Mouse (Mus musculus) olfactory bulb, adult 2 months (tissue): ENCODE measurements around the gene Lpin3. TPM values are rescaled to one million over a fixed set of nuclear protein-coding genes. Genes with fewer than 3 reads are reported as not detected.
A peak's percentile ranks its signal among the peaks of the same experiment; 100 is the strongest.

Experiments
- H3K27ac ChIP-seq: fragments of 200-500 bp; 2 replicates; pipeline ENCODE4 v1.5.1; 2012; ENCODE audit warnings: low read depth, low read length; ENCODE audit not compliant: insufficient read depth
- H3K4me1 ChIP-seq: fragments of 200-500 bp; 2 replicates; pipeline ENCODE4 v1.6.1; 2012; ENCODE audit warnings: low read length; ENCODE audit not compliant: control insufficient read depth, insufficient read depth
- H3K4me3 ChIP-seq: fragments of 200-500 bp; 2 replicates; pipeline ENCODE4 v1.5.1; 2012; ENCODE audit warnings: mild to moderate bottlenecking, low read depth, low read length, moderate library complexity; ENCODE audit not compliant: insufficient read depth
- CTCF ChIP-seq: fragments of 200-500 bp; IDR thresholded peaks from 2 replicates; pipeline ENCODE4 v1.5.1; 2012; ENCODE audit warnings: low read depth, mild to moderate bottlenecking, low read length, moderate library complexity; ENCODE audit not compliant: insufficient read depth
- POLR2A ChIP-seq: fragments of 200-500 bp; IDR thresholded peaks from 2 replicates; pipeline ENCODE4 v1.6.1; 2012; ENCODE audit warnings: mild to moderate bottlenecking, low read depth, low read length, moderate library complexity; ENCODE audit not compliant: insufficient read depth
- WGBS: fragments of 180-500 bp; shearing (Covaris S2); methylation state at CpG from one replicate; pipeline ENCODE4 v1.1.7; 2018; 5-methylcytosine and 5-hydroxymethylcytosine counted together
- polyA plus RNA-seq: library from polyadenylated mRNA; stranded (reverse); fragments of >200 nt; gene quantifications from 2 replicates; pipeline ENCODE4 v1.2.4, GENCODE M21; 2012; ENCODE audit warnings: low replicate concordance; ENCODE audit not compliant: missing spikeins, insufficient read depth, insufficient read length

The Lpin3 gene
- polyA plus RNA-seq, 1 experiment = not detected

GRCm38 (mm10) chr2:160882436-160882835 lies 2.0 kb downstream of the Lpin3 start:
- TF ChIP-seq CTCF (no peak), POLR2A (no peak)
- Histone ChIP-seq H3K4me1 (no peaks in the 10 kb centered on the region; the same call in 1 of the 2 replicates), H3K4me3 (no peak overlapping the region), H3K27ac (no peak overlapping the region)
- WGBS = 75% methylated on average over 5 of the region's 5 CpGs

DNA sequence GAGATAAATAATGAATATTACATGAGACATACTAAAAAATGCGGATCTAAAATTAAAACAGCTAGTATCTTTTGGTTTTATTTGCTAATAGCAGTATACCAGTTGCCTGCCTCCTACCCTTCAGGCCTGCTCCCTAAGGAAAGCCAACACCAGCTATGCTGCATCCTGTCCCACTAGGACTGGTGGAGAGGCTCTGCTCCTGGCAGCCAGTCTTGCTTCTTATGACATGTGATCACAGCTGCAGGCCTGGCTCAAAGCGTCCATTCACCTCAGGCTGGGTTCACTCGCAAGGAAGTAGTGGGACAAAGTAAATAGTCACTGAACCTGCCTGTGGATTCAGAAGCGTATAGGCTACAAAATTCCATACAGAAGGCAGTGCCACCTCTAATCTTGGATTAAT lies 3.4 kb downstream of the Lpin3 start:
- Histone ChIP-seq H3K4me1 (peaks cover 5% of the 10 kb centered on the region), H3K27ac (no peak overlapping the region), H3K4me3 (no peak overlapping the region)
- TF ChIP-seq POLR2A (no peak), CTCF (no peak)
- 74% methylated on average over 4 of the region's 4 CpGs for WGBS

DNA sequence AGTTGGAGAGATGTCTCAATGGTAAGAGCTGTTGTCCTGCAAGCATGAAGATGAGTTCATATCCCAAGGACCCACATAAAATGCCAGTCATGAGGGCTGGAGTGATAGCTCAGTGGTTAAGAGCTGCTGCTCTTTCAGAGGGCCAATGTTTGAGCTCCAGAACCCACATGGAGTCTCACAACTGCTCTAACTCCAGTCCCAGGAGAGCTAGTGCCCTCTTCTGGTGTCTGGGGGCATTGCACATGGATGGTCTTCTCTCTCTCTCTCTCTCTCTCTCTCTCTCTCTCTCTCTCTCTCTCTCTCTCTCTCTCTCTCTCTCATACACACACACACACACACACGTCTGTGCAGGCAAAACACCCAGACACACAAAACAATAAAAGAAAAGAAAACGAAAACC lies 4.4 kb downstream of the Lpin3 start:
- no peak overlapping the region for H3K27ac ChIP-seq
- no peak overlapping the region for H3K4me3 ChIP-seq
- TF ChIP-seq CTCF = no peak
- TF ChIP-seq POLR2A = no peak
- H3K4me1 ChIP-seq = peaks cover 5% of the 10 kb centered on the region
- 39% methylated on average over 2 of the region's 2 CpGs for WGBS

GRCm38 (mm10) chr2:160886221-160886620 lies 5.8 kb downstream of the Lpin3 start:
- Histone ChIP-seq H3K27ac (no peak overlapping the region), H3K4me1 (peaks cover 5% of the 10 kb centered on the region), H3K4me3 (no peak overlapping the region)
- TF ChIP-seq POLR2A (no peak), CTCF (no peak)
- WGBS = 92% methylated on average over 3 of the region's 3 CpGs

- peak; percentile 49; the same call in 1 of the 2 replicates for TF ChIP-seq CTCF
- TF ChIP-seq POLR2A = no peak
- H3K4me3 ChIP-seq = peak overlapping the region; percentile 25; the same call in 1 of the 2 replicates
- 4% methylated on average over 11 of the region's 11 CpGs for WGBS
- no peak overlapping the region for H3K27ac ChIP-seq
- H3K4me1 ChIP-seq = peaks cover 5% of the 10 kb centered on the region
Observed at GRCm38 (mm10) chr2:160887284-160887683, 6.8 kb downstream of the Lpin3 start.

GRCm38 (mm10) chr2:160887859-160888258 lies 7.4 kb downstream of the Lpin3 start:
- H3K4me3 ChIP-seq = peak overlapping the region; percentile 25
- TF ChIP-seq CTCF = no peak
- TF ChIP-seq POLR2A = no peak
- 2% methylated on average over 26 of the region's 26 CpGs for WGBS
- H3K4me1 ChIP-seq = peaks cover 5% of the 10 kb centered on the region
- H3K27ac ChIP-seq = no peak overlapping the region

- no peak overlapping the region for H3K4me3 ChIP-seq
- H3K4me1 ChIP-seq = peaks cover 5% of the 10 kb centered on the region
- no peak overlapping the region for H3K27ac ChIP-seq
- TF ChIP-seq CTCF (no peak), POLR2A (no peak)
- 88% methylated on average over 5 of the region's 5 CpGs for WGBS
Observed at GRCm38 (mm10) chr2:160891045-160891444, 10.6 kb downstream of the Lpin3 start.

DNA sequence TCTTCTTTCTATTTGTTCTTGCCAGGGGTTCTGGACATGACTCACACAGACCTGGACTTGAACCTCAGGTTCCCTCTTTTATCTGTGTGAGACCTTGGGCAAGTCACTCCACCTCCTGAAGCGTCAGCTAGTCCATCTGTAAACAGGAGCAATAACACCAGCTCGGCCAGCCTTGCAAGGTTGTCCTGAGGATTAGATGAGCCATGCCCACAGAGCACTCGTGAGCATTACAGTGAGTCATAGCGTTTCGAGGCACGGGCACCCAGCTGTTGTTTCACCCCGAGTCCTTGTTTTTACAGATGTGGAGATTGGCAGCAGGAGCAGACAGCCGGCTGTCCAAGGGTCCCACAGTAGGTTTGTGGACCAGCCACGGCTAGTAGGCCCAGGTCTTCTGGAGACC lies 11.2 kb downstream of the Lpin3 start:
- H3K4me3 ChIP-seq = no peak overlapping the region
- 73% methylated on average over 9 of the region's 9 CpGs for WGBS
- H3K27ac ChIP-seq = no peak overlapping the region
- no peak for TF ChIP-seq CTCF
- no peak for TF ChIP-seq POLR2A
- H3K4me1 ChIP-seq = peaks cover 5% of the 10 kb centered on the region

GRCm38 (mm10) chr2:160901656-160902412 lies 21.4 kb downstream of the Lpin3 start:
- H3K27ac ChIP-seq = no peak overlapping the region
- H3K4me1 ChIP-seq = no peaks in the 10 kb centered on the region
- TF ChIP-seq CTCF (no peak), POLR2A (no peak)
- H3K4me3 ChIP-seq = no peak overlapping the region
- WGBS = 85% methylated on average over 7 of the region's 7 CpGs

DNA sequence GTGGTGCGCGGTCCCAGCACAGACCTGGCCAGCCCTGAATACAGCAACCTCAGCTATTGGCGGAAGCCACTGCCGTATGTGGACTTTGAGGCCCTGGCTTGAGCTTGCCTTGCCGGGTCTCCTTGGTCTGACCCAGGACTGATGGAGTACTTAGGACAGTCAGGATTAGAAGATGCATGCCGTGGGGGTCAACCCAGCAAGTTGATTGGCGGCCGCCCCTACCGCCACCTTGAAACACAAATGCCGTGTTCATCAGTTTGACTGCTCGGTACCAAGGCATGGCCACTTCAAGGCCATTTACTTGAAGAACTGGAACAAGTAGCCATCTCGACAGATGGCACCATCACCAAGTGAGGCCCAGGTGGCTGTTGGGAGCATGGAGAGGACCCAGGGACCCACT lies 24.8 kb downstream of the Lpin3 start:
- H3K4me3 ChIP-seq = no peak overlapping the region
- no peak overlapping the region for H3K27ac ChIP-seq
- TF ChIP-seq CTCF = no peak
- TF ChIP-seq POLR2A = no peak
- H3K4me1 ChIP-seq = no peaks in the 10 kb centered on the region
- 97% methylated on average over 12 of the region's 12 CpGs for WGBS
